Mouse (Mus musculus) thymus, adult 2 months (tissue): ENCODE data around the gene Tusc2.

Experiments used
- CTCF ChIP-seq: fragments of 200-500 bp; IDR thresholded peaks from 2 replicates; pipeline ENCODE4 v1.5.1; 2012; ENCODE audit warnings: mild to moderate bottlenecking, control low read depth, low read length, moderate library complexity, borderline replicate concordance; ENCODE audit not compliant: control insufficient read depth, poor library complexity, insufficient read depth; ENCODE audit errors: extremely low read depth
- POLR2A ChIP-seq: fragments of 200-500 bp; IDR thresholded peaks from 2 replicates; pipeline ENCODE4 v1.6.1; 2012; ENCODE audit warnings: mild to moderate bottlenecking, low read length, control low read depth, moderate library complexity; ENCODE audit not compliant: control insufficient read depth, poor library complexity, insufficient read depth; ENCODE audit errors: extremely low read depth

- TF ChIP-seq POLR2A = no peak
- TF ChIP-seq CTCF = no peak
These were observed 31.4 kb downstream of the Tusc2 start for GRCm38 (mm10) chr9:107594281-107595062.
